Mouse (Mus musculus) limb, embryonic 15.5 days (tissue): Measurements from ENCODE around the gene Lingo3. TPM values are rescaled to one million over a fixed set of nuclear protein-coding genes. Genes with fewer than 3 reads are reported as not detected.
A peak's percentile ranks its signal among the peaks of the same experiment; 100 is the strongest.

ENCODE experiments used
- ATAC-seq: fragments of 200-750 bp; cut with Nextera tagmentation; 2 replicates; pipeline ENCODE4 v1.8.0; 2017; ENCODE audit warnings: low read depth, moderate TSS enrichment; ENCODE audit not compliant: insufficient number of reproducible peaks, low FRiP score, low TSS enrichment
- H3K27ac ChIP-seq: fragments of 300-500 bp; sonication (generic); 2 replicates; pipeline ENCODE4 v1.5.1; 2015; ENCODE audit warnings: moderate library complexity, mild to moderate bottlenecking, inconsistent platforms
- H3K27me3 ChIP-seq: fragments of 300-500 bp; sonication (generic); 2 replicates; pipeline ENCODE4 v1.6.1; 2015; ENCODE audit warnings: inconsistent platforms
- H3K36me3 ChIP-seq: fragments of 300-500 bp; sonication (generic); 2 replicates; pipeline ENCODE4 v1.6.1; 2015; ENCODE audit warnings: inconsistent platforms
- H3K4me1 ChIP-seq: fragments of 300-500 bp; sonication (generic); 2 replicates; pipeline ENCODE4 v1.6.1; 2015; ENCODE audit warnings: inconsistent platforms
- H3K4me2 ChIP-seq: fragments of 300-500 bp; sonication (generic); 2 replicates; pipeline ENCODE4 v1.6.1; 2015; ENCODE audit warnings: mild to moderate bottlenecking, inconsistent platforms
- H3K4me3 ChIP-seq: fragments of 300-500 bp; sonication (generic); 2 replicates; pipeline ENCODE4 v1.5.1; 2015; ENCODE audit warnings: mild to moderate bottlenecking, inconsistent platforms
- H3K9ac ChIP-seq: fragments of 300-500 bp; sonication (generic); 2 replicates; pipeline ENCODE4 v1.6.1; 2015; ENCODE audit warnings: inconsistent platforms
- H3K9me3 ChIP-seq: fragments of 300-500 bp; sonication (generic); 2 replicates; pipeline ENCODE4 v1.6.1; 2016; ENCODE audit warnings: inconsistent platforms
- WGBS: fragments of 180-500 bp; shearing (Covaris S2); methylation state at CpG from one replicate; pipeline ENCODE4 v1.1.7; 2015; 5-methylcytosine and 5-hydroxymethylcytosine counted together
- polyA plus RNA-seq: library from polyadenylated mRNA; unstranded; fragments of >200 nt; fragmentation: Nextera tagmentation; extraction: Ambion mirVana; gene quantifications from 2 replicates; pipeline ENCODE4 v1.2.1, GENCODE M21; 2015

Gene Lingo3
- polyA plus RNA-seq, 1 experiment from 2014 or later, result 0.86 TPM

DNA sequence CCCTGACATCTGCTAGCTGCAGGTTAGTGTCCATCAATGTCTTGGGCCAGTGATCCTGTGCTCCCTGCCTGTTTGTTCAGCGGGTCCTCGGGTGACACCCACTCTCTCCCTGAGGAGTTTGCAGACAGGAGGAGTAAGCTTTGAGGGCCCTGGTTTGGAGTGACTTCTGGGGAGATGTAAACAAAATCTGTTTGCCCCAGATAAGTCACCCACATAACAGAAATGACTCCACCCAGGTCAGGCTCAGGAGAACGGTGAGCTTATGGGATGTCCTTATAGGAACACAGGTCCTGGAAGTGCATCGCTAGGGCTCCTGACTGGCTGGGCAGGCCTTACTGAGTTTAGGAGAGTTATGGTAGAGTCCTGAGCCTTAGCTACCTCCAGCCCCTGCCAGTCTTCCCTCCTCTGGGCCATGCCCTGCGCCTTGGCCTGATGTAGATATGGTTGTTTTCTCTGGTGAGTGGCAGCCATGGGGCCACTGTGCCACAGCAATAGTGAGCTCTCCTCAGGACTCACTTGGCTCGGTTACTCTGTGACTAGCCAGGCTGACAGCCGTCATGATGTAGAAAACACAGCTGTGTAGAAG lies 14.6 kb upstream of the Lingo3 start:
- no peak overlapping the region for H3K27ac ChIP-seq
- no peak overlapping the region for H3K9ac ChIP-seq
- ATAC-seq, result no peak

DNA sequence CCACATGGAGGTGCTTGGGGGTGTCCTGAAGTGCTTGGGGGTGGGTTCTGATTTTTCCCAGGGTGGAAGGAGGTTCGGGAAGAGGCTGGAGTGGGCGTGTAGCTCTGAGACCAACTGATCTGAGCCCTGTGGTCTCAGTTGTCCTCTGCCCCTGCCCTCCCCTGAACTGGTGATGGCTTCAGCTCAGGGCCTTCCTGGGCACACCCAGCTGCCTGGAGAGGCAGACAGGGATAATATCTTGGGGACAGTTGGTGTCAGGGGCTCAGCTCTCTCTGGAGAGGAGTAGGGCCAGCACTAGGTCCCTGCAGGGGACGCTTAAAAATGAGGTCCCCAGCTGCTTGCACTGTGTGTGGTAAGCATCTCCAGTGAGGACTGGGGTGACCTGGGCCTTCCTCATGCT lies 14.0 kb upstream of the Lingo3 start:
- Histone ChIP-seq H3K36me3 (peaks cover 24% of the 10 kb centered on the region), H3K4me1 (peaks cover 37% of the 10 kb centered on the region), H3K9ac (no peak overlapping the region), H3K27me3 (no peaks in the 10 kb centered on the region), H3K4me2 (no peak overlapping the region), H3K27ac (no peak overlapping the region), H3K4me3 (no peak overlapping the region), H3K9me3 (no peaks in the 10 kb centered on the region)
- WGBS, result 70% methylated on average over 3 of the region's 3 CpGs
- ATAC-seq, result no peak

More for the DNA sequence above, 14.6 kb upstream of the Lingo3 start:
- H3K4me2 ChIP-seq, result no peak overlapping the region
- no peak overlapping the region for H3K4me3 ChIP-seq
- whole genome bisulfite sequencing, result 86% methylated on average over 7 of the region's 7 CpGs
- no peaks in the 10 kb centered on the region for H3K27me3 ChIP-seq
- H3K9me3 ChIP-seq, result no peaks in the 10 kb centered on the region
- peaks cover 35% of the 10 kb centered on the region for H3K4me1 ChIP-seq
- peaks cover 24% of the 10 kb centered on the region for H3K36me3 ChIP-seq

DNA sequence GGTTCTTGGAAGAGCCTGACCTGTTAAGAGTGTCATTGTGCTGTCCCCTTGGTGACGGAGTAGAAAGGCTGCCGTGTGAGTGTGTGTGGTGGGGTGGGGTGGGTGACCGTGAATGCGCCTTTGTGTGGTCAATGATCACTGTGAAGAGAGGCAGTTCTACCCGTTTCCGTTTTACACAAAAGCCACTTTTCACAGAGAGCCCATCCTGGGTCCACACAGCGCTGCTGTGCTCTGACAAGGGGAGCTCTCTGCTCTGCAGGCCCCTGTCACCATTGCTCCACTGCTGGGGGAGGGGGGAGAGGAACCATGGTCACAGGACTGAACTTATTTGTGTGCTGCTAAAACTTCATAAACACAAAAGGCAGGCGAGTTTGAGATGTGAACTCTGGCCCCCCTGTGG lies 13.5 kb upstream of the Lingo3 start:
- Histone ChIP-seq H3K9me3 (no peaks in the 10 kb centered on the region), H3K4me1 (peaks cover 37% of the 10 kb centered on the region), H3K27me3 (no peaks in the 10 kb centered on the region), H3K9ac (no peak overlapping the region), H3K4me3 (no peak overlapping the region), H3K27ac (no peak overlapping the region), H3K4me2 (no peak overlapping the region), H3K36me3 (peaks cover 22% of the 10 kb centered on the region)
- ATAC-seq, result no peak
- 70% methylated on average over 8 of the region's 8 CpGs for WGBS

DNA sequence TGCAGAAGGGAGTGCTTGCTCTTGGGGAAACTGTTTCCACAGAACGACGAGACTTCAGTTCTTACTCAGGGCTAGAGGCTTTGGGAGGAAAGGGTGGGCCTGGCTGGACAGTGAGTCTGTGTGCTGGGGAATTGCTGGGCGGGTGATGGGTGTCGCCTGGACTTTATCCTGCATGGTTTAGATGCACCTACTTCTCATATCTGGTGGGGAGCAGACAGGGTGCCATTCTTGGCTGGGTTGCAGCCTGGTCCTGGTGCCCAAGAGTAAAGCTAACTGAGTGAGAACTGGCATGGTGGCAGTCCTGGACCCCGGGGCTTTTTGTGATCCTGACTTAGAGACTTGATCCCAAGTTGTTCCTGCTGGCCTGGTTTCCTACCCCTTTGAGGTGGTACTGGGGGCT lies 13.1 kb upstream of the Lingo3 start:
- no peak overlapping the region for H3K9ac ChIP-seq
- H3K27me3 ChIP-seq, result no peaks in the 10 kb centered on the region
- no peak overlapping the region for H3K4me2 ChIP-seq
- H3K9me3 ChIP-seq, result no peaks in the 10 kb centered on the region
- no peak overlapping the region for H3K4me3 ChIP-seq
- H3K27ac ChIP-seq, result 0 out of 2 replicates have a peak overlapping the region, but pooled peaks have one; percentile 14
- peaks cover 22% of the 10 kb centered on the region for H3K36me3 ChIP-seq
- ATAC-seq, result no peak
- H3K4me1 ChIP-seq, result peaks cover 37% of the 10 kb centered on the region
- WGBS, result 77% methylated on average over 5 of the region's 5 CpGs

DNA sequence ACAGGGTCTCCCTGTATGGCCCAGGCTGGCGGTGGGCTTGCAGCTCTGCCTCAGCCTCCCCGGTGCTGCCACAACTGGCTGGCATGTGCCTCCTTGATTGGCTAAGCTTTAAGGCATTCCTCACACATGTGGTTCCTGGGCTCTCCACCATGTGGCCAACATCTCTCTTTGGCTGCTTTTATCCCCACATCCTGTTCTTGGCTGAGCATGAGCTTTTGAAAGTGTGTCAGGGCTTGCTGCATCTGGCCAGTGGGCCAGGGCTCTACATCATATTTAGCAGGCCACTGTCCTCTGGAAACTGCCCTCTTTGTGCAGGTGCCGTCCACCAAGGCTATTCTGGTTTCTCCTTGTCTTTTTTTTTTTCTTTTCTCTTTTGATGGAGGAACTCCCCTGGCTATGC lies 12.4 kb upstream of the Lingo3 start:
- Histone ChIP-seq H3K4me2 (peak overlapping the region; percentile 99), H3K9ac (peak overlapping the region; percentile 83), H3K36me3 (peaks cover 22% of the 10 kb centered on the region), H3K9me3 (no peaks in the 10 kb centered on the region), H3K4me3 (peak overlapping the region; percentile 98), H3K27ac (peak overlapping the region; percentile 14), H3K27me3 (no peaks in the 10 kb centered on the region), H3K4me1 (peaks cover 37% of the 10 kb centered on the region)
- 40% methylated on average over 3 of the region's 3 CpGs for WGBS
- ATAC-seq, result no peak

DNA sequence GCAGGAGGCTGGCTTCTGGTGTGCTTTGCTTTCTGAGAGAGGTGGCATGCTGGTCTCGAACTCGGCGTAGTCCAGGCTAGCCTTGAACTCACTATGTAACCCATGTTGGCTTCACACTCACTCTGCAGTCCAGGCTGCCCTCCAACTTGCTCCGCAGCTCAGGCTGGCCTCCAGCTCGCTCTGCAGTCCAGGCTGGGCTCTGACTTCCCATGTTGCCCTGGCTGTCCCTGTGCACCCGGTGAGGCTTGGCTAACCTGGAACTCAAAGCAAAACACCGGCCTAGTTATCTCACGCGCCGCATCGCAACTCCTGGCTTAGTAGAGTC lies 11.9 kb upstream of the Lingo3 start:
- Histone ChIP-seq H3K9ac (peak overlapping the region; percentile 83), H3K4me3 (peak overlapping the region; percentile 98), H3K36me3 (peaks cover 25% of the 10 kb centered on the region), H3K9me3 (no peaks in the 10 kb centered on the region), H3K4me2 (peak overlapping the region; percentile 99), H3K27me3 (no peaks in the 10 kb centered on the region), H3K27ac (no peak overlapping the region), H3K4me1 (peaks cover 37% of the 10 kb centered on the region)
- WGBS, result 22% methylated on average over 11 of the region's 11 CpGs
- no peak for ATAC-seq

DNA sequence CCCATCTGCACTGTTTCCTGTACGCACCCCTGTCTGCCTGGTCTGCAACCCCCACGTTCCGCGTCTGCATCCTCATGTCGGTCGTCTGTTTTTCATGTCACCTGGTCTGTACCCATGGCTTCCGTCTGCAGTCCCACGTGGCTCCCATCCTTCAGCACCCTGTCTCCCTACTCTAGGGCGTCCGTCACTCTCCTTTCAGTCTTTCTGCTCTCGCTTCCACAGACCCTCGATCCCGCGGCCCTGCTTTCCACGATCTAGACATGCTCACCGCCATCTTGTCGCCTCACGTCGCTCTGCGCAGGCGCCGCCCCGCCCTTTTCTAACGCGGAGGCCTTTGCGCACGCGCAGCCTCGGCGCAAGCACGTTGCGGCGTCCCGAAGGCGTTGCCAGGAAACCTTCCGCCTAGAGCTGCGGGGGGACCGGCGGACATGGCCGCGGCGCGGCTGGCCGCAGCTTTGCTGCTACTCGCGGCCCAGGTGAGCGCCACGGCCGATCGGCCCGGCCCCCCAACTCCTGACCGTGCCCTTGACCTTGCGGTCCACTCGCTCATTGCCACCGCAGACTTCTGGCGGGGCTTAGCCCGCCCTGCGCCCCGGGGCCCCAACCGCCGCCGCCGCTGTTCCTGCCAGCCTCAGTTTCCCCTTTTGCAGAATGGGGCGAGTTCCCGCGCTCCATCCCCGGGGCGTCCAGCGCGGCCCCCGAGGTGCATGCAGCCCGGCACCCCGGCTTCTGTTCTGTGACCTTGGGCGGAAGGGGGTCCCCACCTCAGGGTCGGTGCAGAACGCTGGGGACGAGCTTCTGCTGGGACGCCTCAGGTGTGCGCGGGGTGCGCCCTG lies 11.3 kb upstream of the Lingo3 start, which contains the start of the genes Lsm7 and Sppl2b:
Gene Lsm7, minus strand, starts transcription at position 297 of the 836 bp plus-strand sequence.
Gene Sppl2b, plus strand, starts transcription at position 363 of the 836 bp plus-strand sequence.
- WGBS, result under 1% methylated on average over 81 of the region's 81 CpGs
- Histone ChIP-seq H3K4me2 (peak within 1 kb of the TSS; percentile 99), H3K4me1 (peaks cover 37% of the 10 kb centered on the region), H3K27ac (peak within 1 kb of the TSS; percentile 40), H3K9ac (peak within 1 kb of the TSS; percentile 83), H3K4me3 (peak within 1 kb of the TSS; percentile 98), H3K9me3 (no peaks in the 10 kb centered on the region), H3K27me3 (no peaks in the 10 kb centered on the region), H3K36me3 (peaks cover 31% of the 10 kb centered on the region)
- ATAC-seq, result peak; percentile 64

DNA sequence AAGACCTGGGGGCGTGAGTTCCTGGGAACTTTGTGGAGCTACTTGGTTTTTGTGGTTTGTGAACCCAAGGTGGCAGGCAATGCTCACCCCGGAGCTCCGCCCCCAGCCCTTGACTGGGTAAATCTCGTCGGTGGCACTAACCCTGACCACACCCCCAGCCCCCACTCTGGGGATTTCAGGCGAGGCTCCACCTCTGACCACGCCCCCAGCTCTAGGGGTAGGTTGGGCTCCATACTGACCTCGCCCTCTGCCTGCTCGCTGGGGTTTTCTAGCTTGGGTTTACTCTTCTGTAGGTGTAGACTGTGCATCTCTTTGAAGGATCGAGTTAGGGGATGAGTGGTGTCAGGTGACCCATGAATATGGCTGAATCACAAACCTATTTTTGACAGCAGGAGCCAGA lies 4.7 kb upstream of the Lingo3 start:
- Histone ChIP-seq H3K9ac (no peak overlapping the region), H3K27ac (no peak overlapping the region), H3K27me3 (peaks cover 28% of the 10 kb centered on the region), H3K36me3 (peaks cover 31% of the 10 kb centered on the region), H3K9me3 (no peaks in the 10 kb centered on the region), H3K4me3 (no peak overlapping the region), H3K4me1 (peaks cover 17% of the 10 kb centered on the region), H3K4me2 (no peak overlapping the region)
- no peak for ATAC-seq
- 9% methylated on average over 10 of the region's 10 CpGs for WGBS

DNA sequence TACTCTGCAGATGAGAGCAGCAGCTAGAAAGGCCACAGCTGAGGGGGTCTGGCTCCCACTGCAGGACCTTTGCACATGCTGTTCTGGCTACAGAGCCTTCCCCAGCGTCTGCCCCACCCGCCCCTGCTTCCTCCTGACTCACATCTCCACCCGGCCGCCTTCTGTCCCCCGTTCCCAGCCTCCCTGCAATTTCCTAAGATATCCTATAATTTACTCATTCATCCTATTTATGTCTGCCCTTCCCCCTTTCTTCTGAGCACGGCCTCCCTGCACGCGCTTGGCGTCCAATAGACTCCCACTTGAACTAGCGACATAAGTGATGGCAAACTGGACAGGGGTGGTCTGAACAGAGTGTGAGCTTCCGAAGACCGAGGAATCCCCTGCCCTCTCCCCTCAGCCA lies 1.9 kb upstream of the Lingo3 start:
- no peaks in the 10 kb centered on the region for H3K9me3 ChIP-seq
- H3K4me3 ChIP-seq, result no peak overlapping the region
- peaks cover 7% of the 10 kb centered on the region; the same call in 1 of the 2 replicates for H3K36me3 ChIP-seq
- peaks cover 56% of the 10 kb centered on the region for H3K27me3 ChIP-seq
- H3K4me1 ChIP-seq, result peaks cover 16% of the 10 kb centered on the region
- no peak for ATAC-seq
- 82% methylated on average over 12 of the region's 12 CpGs for WGBS
- no peak overlapping the region for H3K27ac ChIP-seq
- no peak overlapping the region for H3K9ac ChIP-seq
- H3K4me2 ChIP-seq, result no peak overlapping the region

DNA sequence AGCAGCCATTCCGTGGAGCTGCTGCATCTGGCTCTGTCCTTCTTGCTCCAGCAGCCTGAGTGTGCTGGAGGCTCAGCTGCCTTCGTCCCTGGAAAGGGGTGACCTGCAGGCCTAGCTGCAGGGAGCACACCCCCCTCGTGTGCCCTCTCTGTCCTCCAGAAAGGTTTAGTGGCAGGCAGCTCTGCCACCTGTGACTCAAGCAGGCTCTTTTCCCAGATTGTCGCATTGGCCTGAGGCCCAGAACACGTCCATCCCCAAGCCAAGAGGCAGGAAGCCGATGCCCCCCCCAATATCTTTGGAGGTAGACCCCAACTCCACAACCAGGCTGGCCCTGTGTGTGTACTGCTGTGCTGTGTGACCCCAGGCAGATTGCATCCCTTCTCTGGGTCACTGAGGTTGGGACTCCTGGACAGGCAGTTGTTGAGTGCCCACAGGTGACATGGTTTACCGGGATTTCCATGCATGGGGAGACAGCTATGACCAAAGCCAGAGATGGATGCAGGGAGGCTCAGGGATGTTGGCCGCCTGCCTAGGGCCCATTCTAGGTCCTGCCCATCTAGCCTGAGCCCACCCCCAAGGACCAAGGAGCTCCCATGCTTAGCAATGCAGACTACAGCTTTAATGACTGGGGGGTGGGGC lies 1.3 kb upstream of the Lingo3 start:
- Histone ChIP-seq H3K27ac (no peak overlapping the region), H3K9me3 (no peaks in the 10 kb centered on the region), H3K4me3 (no peak overlapping the region), H3K36me3 (peaks cover 2% of the 10 kb centered on the region; the same call in 1 of the 2 replicates), H3K27me3 (peaks cover 60% of the 10 kb centered on the region), H3K4me2 (no peak overlapping the region), H3K4me1 (peaks cover 16% of the 10 kb centered on the region), H3K9ac (no peak overlapping the region)
- WGBS, result 54% methylated on average over 8 of the region's 8 CpGs
- no peak for ATAC-seq

DNA sequence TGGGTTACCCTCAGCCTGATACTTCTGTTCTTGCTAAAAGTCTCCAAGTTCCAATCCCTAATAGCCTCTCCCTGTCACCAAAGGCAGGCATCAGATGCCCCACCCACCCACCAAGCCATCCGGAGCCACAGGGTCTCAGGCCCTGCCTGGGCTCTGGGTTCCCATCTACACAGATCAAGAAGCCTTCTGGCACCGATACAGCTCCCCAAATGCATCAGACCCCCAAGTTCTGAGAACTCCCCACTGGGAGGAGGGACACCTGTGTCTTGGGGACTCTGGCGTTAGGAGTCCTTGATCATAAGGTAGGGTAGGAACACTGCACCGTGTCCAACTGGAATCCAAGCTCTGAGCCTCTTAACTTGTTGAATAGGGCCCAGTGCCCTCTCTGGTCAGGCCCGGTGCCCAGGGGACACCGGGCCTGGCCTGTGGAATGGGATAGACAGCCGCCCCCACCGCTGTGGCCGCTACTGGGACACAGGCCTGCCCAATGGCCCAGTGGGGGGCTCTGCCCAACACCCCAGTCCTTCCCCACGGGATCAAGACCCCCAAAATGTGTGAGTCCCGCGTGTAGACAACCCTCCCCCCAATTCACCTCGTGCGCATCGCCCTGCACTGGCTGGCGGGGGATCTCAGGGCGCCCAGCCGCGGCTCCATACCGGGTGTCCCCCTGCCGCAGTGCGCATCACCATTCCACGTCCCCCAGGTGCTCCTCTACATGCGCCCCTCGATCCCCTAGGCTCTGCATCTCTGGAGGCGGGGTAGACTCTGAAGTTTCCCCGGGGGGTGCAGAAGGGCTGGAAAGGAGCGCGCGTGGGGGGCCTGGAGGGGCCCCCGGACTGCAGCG lies 530 bp downstream of the Lingo3 start:
- H3K4me2 ChIP-seq, result peak overlapping the region; percentile 87

More for the DNA sequence above, 530 bp downstream of the Lingo3 start:
- peaks cover 13% of the 10 kb centered on the region for H3K4me1 ChIP-seq
- H3K27ac ChIP-seq, result no peak overlapping the region
- H3K36me3 ChIP-seq, result no peaks in the 10 kb centered on the region
- peak overlapping the region; percentile 42 for H3K9ac ChIP-seq
- H3K4me3 ChIP-seq, result peak overlapping the region; percentile 47
- H3K9me3 ChIP-seq, result no peaks in the 10 kb centered on the region
- WGBS, result 7% methylated on average over 32 of the region's 32 CpGs
- no peak for ATAC-seq
- peaks cover 65% of the 10 kb centered on the region for H3K27me3 ChIP-seq
